Mouse (Mus musculus) T-helper 2 cell (primary cell): ENCODE results near the gene F2rl3.

Source experiments
- in situ Hi-C: fragments of 300-600 bp; cut with MboI, MseI; formaldehyde crosslinking; loops from one replicate; pipeline ENCODE4 v1.15.1; 2025; ENCODE audit warnings: high pct_unique_total_duplicates

Gene F2rl3

DNA sequence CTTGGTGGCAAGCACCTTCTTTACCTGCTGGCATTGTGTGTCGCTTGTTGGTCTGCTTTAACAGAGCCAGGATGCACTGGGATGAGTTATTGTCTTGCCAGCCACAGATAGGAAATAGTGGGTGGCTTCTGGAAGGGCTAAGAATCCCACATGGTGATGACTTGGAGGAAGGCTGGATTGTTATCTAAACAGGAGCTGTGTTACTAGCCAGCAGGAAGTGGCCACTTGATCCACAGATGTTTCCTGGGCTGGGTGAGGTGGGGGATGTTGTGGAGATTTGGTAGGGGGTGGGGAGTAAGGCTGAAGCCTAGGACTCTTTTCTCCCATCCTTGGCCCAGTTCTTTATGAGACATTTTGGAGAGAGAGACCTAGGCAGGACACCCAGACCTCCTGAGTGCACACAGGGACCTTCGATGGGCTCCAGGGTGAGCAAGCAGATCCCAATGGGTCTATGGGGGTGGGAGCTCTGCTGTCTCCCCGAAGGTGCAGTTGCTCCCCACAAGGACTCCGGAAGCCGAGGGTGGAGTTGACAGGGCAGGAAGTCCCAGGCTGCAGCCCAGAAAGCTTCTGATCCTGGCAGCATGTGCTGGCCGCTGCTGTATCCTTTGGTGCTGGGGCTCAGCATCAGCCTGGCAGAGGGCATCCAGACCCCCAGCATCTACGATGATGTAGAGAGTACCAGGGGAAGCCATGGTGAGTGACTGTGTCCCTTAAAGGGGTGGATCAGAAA, at the start of gene F2rl3:
F2rl3 (plus strand) TSS at position 559 of the 730 bp plus-strand sequence.
- in situ Hi-C loops: no loop called here

DNA sequence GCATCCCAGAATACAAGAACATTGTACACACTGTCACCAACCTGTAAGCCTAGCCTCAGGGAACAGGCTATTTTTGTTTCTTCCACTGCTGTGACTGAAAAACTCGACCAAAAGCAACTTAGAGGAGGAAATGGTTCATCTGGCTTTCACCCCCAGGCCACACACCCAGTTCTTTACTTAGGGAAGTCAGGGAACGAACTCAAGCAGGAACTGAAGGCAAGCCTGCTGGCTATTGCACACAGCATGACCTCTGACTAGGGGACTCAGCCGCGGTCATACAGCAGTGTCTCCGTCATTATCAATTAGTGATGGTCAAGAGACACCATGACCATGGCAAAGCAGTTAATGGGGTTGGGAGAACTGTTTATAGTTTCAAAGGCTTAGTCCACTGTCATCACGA, 49.1 kb upstream of the F2rl3 start:
- in situ Hi-C loops: no loop called here

DNA sequence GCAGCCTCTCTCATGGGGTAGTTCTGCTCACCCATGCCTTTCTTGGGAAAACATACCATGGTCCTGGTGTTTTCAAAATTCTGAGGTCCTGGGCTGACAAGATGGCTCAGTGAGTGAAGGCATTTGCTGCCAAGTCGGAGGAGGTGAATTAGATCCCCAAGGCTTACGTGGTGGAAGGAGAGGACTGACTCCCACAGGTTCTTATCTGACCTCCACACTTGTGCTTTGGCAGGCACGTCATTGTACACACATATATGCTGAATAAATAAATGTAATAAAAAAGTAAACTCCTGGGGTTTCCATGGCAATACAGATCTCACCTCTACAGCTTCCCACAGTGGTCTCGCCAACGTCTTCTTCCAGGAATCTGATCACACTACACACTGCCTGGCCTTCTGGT, 45.1 kb upstream of the F2rl3 start:
- in situ Hi-C loops: no loop called here

DNA sequence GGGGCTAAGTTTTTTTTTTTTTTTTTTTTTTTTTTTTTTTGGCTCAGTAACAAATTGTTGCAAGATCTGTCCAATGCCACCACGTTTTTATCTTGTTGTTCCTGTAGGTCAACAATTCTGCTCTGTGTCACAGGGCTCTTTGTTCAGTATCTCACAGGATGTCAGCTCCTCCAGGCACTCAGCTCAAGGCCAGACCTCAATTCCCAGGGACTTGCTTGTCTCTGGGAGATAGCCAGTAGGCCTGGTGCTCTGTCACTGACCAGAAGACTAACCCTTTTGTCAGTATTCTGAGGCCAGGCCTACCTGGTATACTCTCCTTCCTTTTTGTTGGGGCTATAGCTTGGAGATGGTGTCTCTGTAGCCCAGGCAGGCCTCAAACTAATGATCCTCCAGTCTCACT, 41.1 kb upstream of the F2rl3 start:
- in situ Hi-C loops: loop anchor here (5.0 kb wide), 2 partner anchors 38 to 148 kb away; partner anchors contain the start of genes Smim7 and Tmem38a

DNA sequence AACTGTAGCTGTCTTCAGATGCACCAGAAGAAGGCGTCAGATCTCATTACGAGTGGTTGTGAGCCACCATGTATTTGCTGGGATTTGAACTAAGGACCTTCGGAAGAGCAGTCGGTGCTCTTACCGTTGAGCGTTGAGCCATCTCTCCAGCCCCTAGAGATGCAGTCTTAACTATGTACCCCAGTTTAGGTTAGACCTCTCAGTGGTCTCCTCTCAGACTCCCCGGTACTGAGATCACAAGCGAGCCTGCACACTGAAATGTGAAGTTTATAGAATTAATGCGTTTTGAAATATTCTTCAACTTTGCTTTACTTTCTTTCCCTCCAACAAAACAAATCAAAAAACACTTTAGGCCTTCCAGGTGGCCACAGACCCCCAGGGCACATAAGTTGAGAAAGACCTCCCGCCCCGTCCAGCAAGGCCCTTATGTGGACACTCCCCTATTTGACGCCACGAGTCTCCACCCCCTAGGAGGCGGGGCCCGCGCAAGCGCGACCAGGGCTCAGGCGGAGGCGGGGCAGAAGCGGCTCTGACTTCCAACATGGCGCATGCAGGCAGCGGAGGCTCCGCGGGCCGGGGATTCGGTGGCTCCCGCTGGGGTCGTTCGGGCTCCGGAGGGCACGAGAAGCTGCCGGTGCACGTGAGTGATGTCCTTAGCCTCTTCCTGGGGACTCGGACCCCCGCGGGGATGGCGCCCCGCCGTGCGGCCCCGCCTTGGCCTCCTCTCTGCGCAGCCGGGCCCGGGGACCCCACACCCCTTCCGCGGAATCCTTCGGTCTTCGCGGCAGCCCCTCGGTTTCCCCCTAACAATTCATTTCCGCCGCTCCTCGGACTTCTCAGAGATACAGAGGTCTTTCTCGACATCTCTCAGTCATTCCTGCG, 38.7 kb upstream of the F2rl3 start, which contains the start of gene Sin3b:
Sin3b (plus strand) TSS at position 517 of the 882 bp plus-strand sequence.
- in situ Hi-C loops: loop anchor here (5.0 kb wide), 2 partner anchors 41 to 151 kb away; partner anchors contain the start of genes Smim7 and Tmem38a

DNA sequence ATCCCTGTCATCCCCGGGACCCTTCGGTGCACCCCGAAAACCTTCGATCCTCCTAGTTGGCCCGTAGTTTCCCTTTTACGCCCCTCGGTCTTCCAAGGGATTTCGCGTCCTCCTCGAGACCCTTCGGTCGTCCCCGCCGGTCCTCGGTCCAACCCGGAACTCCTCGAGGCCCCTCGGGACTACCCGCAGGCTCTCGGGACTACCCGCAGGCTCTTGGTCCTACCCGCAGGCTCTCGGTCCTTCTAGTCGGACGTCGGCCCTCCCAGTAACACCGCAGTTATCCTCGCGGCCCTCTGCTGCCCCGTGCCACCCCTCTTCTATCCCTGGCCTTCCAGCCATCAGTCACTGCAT, 38.1 kb upstream of the F2rl3 start:
- in situ Hi-C loops: loop anchor here (5.0 kb wide), 2 partner anchors 41 to 151 kb away; partner anchors contain the start of genes Smim7 and Tmem38a

DNA sequence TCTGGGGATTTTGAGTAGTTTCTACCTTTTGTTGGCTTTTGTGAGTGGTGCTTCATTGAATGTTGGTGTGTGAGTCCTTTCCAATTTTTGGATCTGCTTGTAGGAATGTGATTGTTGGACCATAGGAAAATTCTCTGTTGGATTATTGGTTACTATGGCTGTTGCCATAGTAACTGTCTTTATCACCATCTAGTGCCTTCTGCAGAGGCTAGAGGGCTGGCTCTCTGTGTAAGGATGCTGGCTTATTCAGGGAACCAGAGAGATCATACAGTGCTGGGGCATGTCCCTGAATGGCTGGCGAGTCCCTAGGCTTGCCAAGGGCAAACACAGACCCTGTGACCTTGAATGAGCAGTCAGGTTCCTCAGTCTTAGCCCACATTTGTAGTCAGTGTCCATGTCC, 33.0 kb upstream of the F2rl3 start:
- in situ Hi-C loops: no loop called here

DNA sequence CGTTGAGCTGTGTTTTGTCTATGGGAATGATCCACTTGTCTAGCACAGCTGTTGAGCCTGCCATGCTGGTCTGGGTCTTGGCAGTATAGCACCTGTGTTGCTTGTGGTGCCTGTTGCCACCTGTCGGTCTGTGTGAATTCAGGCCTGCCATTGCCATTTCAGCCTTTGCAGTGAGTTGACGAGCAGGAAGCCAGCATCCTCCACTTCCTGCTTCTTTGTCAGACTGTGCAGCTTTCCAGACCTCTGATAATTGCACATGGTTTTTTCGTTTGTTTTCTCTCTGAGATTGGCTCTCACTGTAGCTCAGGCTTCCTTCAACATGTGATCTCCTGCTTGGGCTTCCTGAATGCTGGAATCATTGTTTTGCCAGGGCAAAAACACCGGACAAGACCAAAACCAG, 26.7 kb upstream of the F2rl3 start:
- in situ Hi-C loops: no loop called here

DNA sequence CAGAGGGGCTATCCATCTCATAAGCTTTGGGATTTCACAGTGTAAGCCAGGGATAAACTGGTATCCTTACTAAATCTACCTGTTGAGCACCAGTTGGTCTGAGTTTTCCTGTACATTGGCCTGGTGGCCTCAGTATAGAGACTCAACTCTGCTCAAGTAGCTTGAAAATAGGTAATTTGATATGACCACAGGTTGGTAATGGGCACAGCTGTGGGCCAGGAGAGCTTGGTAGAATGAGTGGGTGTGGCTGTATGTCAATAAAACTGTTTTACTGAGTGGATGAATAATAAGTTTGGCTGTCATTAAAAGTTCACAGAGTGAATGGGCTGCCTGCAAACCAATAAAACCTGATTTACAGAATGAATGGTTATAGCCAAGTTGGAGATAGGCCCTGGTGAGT, 24.8 kb upstream of the F2rl3 start:
- in situ Hi-C loops: no loop called here

DNA sequence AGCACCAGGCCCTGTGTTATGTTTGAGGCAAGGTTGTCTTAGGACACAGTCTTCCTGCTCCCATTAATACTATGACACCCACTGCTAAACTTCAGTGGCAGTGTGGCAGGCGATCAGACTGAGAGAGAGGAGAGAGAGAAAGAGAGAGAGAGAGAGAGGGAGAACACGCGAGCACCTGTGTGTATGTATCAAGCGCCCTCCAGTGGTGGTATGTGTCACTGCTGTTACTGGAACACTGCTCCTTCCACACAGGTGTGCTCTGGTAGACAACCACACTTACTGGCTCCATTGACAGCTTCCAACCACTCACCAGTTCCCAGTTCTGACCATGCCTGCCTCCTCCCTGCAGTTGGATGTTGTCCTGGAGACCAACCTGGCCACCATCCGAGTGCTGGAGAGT, 15.6 kb upstream of the F2rl3 start:
- in situ Hi-C loops: loop anchor here (5.0 kb wide), 2 partner anchors 39 to 64 kb away; no protein-coding TSS in a partner anchor

DNA sequence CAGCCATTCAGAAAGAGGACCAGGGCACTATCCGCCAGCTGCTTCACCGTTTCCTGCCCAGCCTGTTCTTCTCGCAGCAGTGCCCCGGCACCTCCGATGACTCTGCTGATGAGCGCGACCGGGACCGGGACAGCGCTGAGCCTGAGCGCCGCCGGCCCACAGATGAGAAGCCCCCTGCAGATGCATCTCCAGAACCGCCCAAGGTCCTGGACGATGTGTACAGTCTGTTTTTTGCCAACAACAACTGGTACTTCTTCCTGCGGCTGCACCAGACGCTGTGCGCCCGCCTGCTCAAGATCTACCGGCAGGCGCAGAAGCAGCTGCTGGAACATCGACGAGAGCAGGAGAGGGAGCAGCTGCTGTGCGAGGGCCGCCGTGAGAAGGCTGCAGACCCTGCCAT, 11.8 kb upstream of the F2rl3 start:
- in situ Hi-C loops: loop anchor here (5.0 kb wide), 2 partner anchors 43 to 68 kb away; no protein-coding TSS in a partner anchor

DNA sequence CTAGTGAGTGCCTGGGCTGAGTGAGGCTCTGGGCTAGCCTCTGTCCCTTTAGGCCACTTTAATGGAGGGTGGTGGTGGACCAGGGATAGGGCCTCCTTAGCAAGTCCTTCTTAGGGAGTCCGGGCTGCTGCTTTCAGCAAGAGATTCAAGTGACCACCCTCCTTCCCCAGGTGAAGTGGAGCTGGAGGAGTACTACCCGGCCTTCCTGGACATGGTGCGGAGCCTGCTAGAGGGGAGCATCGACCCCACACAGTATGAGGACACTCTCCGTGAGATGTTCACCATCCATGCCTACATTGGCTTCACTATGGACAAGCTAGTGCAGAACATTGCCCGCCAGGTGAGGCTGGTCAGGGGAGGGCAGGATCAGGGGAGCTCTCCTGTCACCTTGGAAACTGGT, 11.4 kb upstream of the F2rl3 start:
- in situ Hi-C loops: no loop called here

DNA sequence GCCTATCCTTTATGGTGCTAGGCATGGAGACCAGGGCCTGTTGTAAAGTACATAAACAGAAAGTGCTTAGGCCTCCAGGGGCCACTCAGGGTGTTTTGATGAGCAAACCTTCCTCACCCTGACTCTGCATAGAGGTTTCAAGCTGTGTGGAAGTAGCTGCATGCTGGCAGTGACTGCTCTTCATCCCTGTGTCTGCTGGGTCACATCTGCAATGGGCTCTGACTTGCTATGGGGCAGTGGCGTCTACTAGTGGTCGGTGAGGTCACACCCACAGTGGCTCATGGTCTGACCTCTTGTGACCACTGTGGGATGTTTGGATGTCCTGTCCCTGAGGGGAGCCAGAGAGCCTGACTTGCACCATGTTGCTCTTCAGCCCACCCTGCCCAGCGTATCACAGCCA, 10.6 kb upstream of the F2rl3 start:
- in situ Hi-C loops: no loop called here

DNA sequence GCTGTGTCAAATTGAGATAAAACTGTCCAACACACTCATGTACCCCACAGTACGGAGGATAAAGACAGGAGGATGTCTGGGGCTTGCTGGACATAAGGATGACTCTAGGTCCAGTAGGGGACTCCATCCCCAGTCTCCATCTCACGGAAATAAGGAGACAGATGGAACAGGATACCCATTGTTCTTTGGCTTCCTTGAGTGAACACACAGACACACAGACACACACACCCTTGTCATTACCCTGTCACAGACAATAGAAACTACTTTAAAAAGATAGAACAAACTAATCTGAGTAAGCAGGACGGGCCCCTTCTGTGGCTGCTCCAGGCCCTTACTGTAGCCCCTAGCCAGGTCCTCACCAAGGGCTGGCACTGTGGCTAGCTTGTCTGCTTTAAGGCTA, 9.4 kb upstream of the F2rl3 start:
- in situ Hi-C loops: no loop called here

DNA sequence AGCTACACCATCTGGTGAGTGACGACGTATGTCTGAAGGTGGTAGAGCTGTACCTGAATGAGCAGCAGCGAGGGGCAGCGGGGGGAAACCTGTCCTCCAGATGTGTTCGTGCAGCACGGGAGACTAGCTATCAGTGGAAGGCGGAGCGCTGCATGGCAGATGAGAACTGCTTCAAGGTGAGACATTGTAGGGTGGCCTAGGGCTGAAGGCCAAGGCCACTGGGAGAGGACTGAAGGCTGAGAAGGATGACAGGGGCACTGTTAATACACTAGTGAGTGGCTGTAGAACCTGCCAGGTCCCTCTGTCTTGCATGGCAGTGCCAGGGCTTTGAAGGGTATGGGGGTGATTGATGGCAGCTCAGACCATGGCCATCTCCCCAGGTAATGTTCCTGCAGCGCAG, 8.5 kb upstream of the F2rl3 start:
- in situ Hi-C loops: no loop called here

DNA sequence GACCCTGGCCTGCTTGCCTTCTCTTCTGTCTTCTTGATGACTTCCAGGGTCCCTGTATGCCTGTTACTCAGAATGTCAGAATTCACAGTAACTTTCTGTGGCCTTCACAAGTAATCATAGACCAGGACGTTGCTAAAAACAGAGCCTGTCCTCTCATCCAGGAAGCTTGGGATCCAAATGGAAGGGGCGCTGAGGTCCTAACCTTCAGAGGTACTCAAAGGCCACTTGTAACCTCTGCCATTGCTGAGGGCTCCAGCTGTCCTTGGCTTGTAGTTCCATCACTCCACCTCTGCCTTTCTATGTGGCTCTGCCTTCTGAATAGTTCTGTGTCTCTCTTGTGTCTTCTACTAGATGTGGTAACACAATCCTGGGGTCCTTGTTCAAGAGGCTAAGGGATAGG, 7.9 kb upstream of the F2rl3 start:
- in situ Hi-C loops: no loop called here

DNA sequence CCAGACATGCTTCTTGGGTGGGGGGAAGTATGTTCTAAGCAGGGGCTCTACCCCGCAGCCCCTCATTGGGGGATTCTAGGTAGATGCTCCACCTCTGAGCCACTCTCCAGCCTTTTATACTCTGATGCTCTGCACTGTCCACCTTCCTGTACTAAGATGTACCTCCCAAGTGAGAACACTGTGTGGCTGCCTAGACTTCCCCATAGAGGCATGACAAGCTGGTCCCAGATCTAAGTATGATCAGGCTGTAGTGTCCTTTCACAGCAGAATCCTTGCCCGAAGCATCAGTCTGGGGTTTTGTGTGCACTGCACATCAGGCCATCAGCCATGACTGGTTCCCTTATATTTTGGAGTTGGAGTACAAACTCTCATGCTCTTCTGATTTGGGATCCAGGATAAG, 5.6 kb upstream of the F2rl3 start:
- in situ Hi-C loops: no loop called here

DNA sequence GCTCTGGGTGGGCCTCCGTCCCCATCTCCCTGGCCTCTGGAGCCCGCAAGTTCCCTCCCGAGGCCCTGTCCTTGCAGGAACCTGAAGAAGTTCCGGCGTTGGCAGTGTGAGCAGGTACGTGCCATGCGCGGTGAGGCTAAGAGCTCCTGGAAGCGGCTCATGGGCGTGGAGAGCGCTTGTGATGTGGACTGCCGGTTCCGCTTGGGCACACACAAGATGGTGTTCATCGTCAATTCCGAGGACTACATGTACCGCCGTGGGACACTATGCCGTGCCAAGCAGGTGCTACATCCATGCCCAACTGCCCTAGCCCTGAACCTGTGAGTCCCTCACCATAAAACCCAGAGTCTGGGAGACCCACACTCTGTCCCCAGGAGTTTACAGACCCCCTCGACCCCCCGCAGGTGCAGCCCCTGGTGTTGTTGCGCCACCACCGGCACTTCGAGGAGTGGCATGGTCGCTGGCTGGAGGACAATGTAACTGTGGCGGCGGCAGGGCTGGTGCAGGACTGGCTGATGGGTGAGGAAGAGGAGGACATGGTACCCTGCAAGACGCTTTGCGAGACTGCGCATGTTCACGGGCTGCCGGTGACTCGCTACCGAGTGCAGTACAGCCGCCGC, 4.8 kb upstream of the F2rl3 start:
- in situ Hi-C loops: no loop called here

DNA sequence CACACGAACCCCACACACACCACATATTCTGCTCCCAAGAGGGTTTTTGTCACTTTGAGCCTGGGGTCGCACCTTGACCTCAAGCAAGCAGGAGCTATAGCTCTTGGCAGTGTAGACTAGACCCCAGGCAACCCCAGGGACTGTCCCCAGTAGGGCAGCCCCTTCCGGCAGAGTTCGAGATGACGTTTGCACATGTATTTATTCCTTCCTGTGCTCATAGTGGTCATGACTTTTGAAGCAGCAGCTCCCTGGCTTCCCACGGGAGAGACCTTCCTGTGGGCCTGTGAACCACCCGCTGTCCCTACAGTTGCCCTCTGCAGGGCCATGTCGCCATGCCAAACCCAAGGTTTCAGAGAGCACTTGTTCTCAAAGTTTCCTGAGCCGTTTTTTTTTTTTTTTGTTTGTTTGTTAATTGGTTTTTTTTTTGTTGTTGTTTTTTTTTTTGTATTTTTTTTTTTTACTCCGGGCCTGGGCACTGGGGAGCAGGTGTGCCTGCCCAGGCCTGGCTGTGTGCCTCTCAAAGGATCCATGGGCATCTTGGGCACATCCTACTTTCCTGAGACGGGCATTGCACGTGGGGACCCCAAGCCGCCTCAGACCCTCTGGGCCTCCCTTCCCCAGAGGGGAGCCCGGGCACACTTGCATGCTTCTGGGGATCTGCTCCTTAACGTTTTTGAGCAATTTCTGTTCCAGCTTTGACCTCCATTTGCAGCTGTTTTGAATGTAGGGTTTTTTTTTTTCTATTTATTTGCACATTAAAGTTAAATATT, 4.1 kb upstream of the F2rl3 start:
- in situ Hi-C loops: no loop called here

DNA sequence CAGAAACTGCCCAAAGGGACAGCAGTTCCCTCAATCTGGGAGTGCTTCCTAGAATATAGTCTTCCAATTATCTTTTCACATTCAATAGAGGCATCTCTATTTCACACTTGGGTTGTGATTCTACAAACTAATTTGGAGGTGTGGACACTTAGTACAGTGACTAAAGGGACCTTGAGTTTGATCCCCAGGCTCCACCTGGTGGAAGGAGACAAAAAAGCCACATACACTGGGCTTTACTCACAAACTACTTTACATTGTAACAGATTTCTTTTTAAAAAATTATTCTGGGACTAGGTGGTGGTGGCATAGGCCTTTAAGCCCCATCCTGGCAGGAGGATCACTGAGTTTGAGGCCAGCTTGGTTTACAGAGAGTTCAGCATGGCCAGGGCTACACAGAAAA, 3.4 kb upstream of the F2rl3 start:
- in situ Hi-C loops: no loop called here

DNA sequence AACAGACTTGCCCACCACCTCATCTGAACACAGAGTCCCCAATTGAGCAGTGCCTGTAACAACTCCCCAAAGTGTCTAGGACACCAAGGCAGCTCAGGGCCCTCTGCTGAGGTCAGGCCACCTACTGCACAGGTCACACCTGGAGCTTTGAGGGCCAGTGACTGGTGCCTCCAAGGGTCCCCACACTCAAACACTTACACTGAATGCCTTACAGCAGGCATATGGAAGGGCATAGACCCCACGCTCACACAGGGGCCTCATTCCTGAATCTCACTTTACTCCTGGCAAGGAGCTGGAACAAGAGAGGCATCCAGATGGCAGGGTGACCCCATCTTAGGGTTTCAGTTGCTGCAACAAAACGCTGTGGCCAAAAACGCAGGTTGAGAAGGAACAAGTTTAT, 1.5 kb upstream of the F2rl3 start:
- in situ Hi-C loops: no loop called here
